Mouse (Mus musculus) megakaryocyte, embryonic 14.5 days (primary cell): ENCODE measurements around the gene Ppp1r8. TPM values are rescaled to one million over a fixed set of nuclear protein-coding genes. Genes with fewer than 3 reads are reported as not detected.

Experiments
- H3K27me3 ChIP-seq: replicated peaks from 2 replicates; pipeline ENCODE3; 2012; ENCODE audit warnings: inconsistent platforms
- H3K36me3 ChIP-seq: replicated peaks from 2 replicates; pipeline ENCODE3; 2012; ENCODE audit warnings: low read length, inconsistent platforms, mixed read lengths
- H3K4me1 ChIP-seq: 2 replicates; pipeline ENCODE4 v1.6.1; 2012; ENCODE audit warnings: inconsistent platforms
- H3K4me3 ChIP-seq: replicated peaks from 2 replicates; pipeline ENCODE3; 2012; ENCODE audit warnings: moderate library complexity, mild to moderate bottlenecking, inconsistent platforms
- H3K9me3 ChIP-seq: 2 replicates; pipeline ENCODE4 v1.6.1; 2012; ENCODE audit warnings: inconsistent platforms
- FLI1 ChIP-seq: IDR thresholded peaks from 2 replicates; pipeline ENCODE4 v1.6.1; 2012; ENCODE audit warnings: low read length, inconsistent platforms, mixed read lengths
- GATA1 ChIP-seq: IDR thresholded peaks from 3 replicates; pipeline ENCODE4 v1.6.1; 2012; ENCODE audit warnings: mixed read lengths, low read length, inconsistent platforms, borderline replicate concordance
- polyA plus RNA-seq: library from polyadenylated mRNA; stranded (reverse); fragments of >175 nt; gene quantifications from 2 replicates; pipeline ENCODE4 v1.2.3, GENCODE M21; 2012; ENCODE audit warnings: low replicate concordance; ENCODE audit not compliant: insufficient read depth

Gene Ppp1r8
- polyA plus RNA-seq, 1 experiment, result 32.6 TPM

- Histone ChIP-seq H3K9me3 (no peaks in the 10 kb centered on the region), H3K36me3 (peaks cover 26% of the 10 kb centered on the region), H3K27me3 (peaks cover 7% of the 10 kb centered on the region), H3K4me3 (no peak overlapping the region), H3K4me1 (peaks cover 43% of the 10 kb centered on the region)
- TF ChIP-seq FLI1 (no peak), GATA1 (no peak)
Observed at GRCm38 (mm10) chr4:132785228-132785627, 57.7 kb downstream of the Ppp1r8 start.

GRCm38 (mm10) chr4:132783732-132784131, 59.2 kb downstream of the Ppp1r8 start:
- H3K36me3 ChIP-seq, result peaks cover 33% of the 10 kb centered on the region

DNA sequence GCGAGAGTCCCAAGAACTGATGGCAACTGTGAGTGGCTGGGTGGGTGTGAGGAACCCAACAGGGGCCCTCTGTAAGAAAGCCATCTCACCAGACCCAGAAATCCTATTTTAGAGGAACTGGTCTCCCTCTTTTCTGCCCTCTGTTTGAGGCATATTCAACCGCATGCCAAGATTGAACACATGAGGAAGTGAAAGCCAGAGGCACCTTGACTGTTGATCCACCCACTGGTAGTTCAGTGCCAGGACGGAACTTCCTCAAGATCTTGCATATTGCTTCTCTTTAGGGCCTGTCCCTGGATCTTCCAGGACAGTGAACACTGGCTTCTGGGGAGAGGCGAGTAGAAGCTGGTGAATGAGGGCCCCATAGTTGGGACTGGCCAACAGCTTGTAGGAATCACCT, 62.7 kb downstream of the Ppp1r8 start:
- Histone ChIP-seq H3K4me1 (peaks cover 25% of the 10 kb centered on the region), H3K9me3 (no peaks in the 10 kb centered on the region), H3K4me3 (no peak overlapping the region), H3K36me3 (peaks cover 61% of the 10 kb centered on the region), H3K27me3 (no peaks in the 10 kb centered on the region)
- TF ChIP-seq FLI1 (no peak), GATA1 (no peak)

More at GRCm38 (mm10) chr4:132783732-132784131, 59.2 kb downstream of the Ppp1r8 start:
- peaks cover 3% of the 10 kb centered on the region for H3K27me3 ChIP-seq
- TF ChIP-seq FLI1 (no peak), GATA1 (no peak)
- H3K9me3 ChIP-seq, result no peaks in the 10 kb centered on the region
- H3K4me3 ChIP-seq, result no peak overlapping the region
- peaks cover 35% of the 10 kb centered on the region for H3K4me1 ChIP-seq

- Histone ChIP-seq H3K4me1 (peaks cover 15% of the 10 kb centered on the region), H3K9me3 (no peaks in the 10 kb centered on the region), H3K27me3 (no peaks in the 10 kb centered on the region), H3K4me3 (no peak overlapping the region), H3K36me3 (peaks cover 70% of the 10 kb centered on the region)
- TF ChIP-seq GATA1 (no peak), FLI1 (no peak)
Observed at GRCm38 (mm10) chr4:132778562-132779201, 64.3 kb downstream of the Ppp1r8 start.

Other genes starting within 250 kb of the Ppp1r8 start
- 2.0 and 2.9 TPM in 2 replicates for gene Eya3, start 204.2 kb downstream of the Ppp1r8 start, polyA plus RNA-seq
- gene Xkr8, start 110.6 kb downstream of the Ppp1r8 start, polyA plus RNA-seq, result 0.26 TPM in 1 of 2 replicates, not detected in the other
- 0.38 TPM in 1 of 2 replicates, not detected in the other for gene Smpdl3b, start 85.9 kb downstream of the Ppp1r8 start, polyA plus RNA-seq
- 15.4 and 20.1 TPM in 2 replicates for gene Rpa2, start 74.8 kb downstream of the Ppp1r8 start, polyA plus RNA-seq
- gene Themis2, start 46.8 kb downstream of the Ppp1r8 start, polyA plus RNA-seq, result 0.53 and 20.4 TPM in 2 replicates
- gene Stx12, start 41.3 kb upstream of the Ppp1r8 start, polyA plus RNA-seq, result 4.9 and 5.3 TPM in 2 replicates
- gene Fam76a, start 79.4 kb upstream of the Ppp1r8 start, polyA plus RNA-seq, result 9.4 and 13.8 TPM in 2 replicates
- gene Fgr, start 130.9 kb upstream of the Ppp1r8 start, polyA plus RNA-seq, result 4.8 TPM in 1 of 2 replicates, not detected in the other
- 42.4 and 114 TPM in 2 replicates for gene Ahdc1, start 168.1 kb upstream of the Ppp1r8 start, polyA plus RNA-seq